In genomic region chr11:105453084-105453483, GRCm38 (mm10) we compare ENCODE assay signal across 17 mouse cellular contexts. TPM values are rescaled to one million over a fixed set of nuclear protein-coding genes. Genes with fewer than 3 reads are reported as not detected.
"Had no signal": no experiment of that assay in that cellular context is flagged by ENCODE, and none has a peak within 500 bp of the region (broad histone marks: within the 10 kb centered on the region; RNA-seq: fewer than 3 reads in every experiment).

No protein-coding gene starts in this region.

- H3K4me3 ChIP-seq: layer of hippocampus, adult 2 months; limb, embryonic 13.5 days; midbrain, embryonic 12.5 days; stomach, embryonic 15.5 days had no signal

- DNase-seq: kidney, adult 18-20 months; kidney, postnatal 36 days; lung, adult 18-20 months; right cerebral cortex, adult 18-20 months; right cerebral cortex, postnatal 4 days; thymus, postnatal 4 days had no signal

- H3K9me3 ChIP-seq: limb, embryonic 13.5 days; midbrain, embryonic 12.5 days; stomach, embryonic 15.5 days had no signal

- H3K36me3 ChIP-seq: limb, embryonic 13.5 days; midbrain, embryonic 12.5 days; stomach, embryonic 15.5 days had no signal

- H3K27ac ChIP-seq: kidney, postnatal 0 days; layer of hippocampus, adult 2 months; limb, embryonic 13.5 days; liver, embryonic 14.5 days; midbrain, embryonic 12.5 days; stomach, embryonic 15.5 days had no signal

- ATAC-seq: midbrain, embryonic 16.5 days had no signal

- H3K9ac ChIP-seq: limb, embryonic 13.5 days; liver, embryonic 14.5 days; midbrain, embryonic 12.5 days; stomach, embryonic 15.5 days had no signal

- H3K4me2 ChIP-seq: limb, embryonic 13.5 days; midbrain, embryonic 12.5 days; stomach, embryonic 15.5 days had no signal

RNA-seq across cellular contexts. Expression of gene March10, which starts 3.5 kb away (rescaled TPM):
- total RNA-seq: liver, adult 2 months; megakaryocyte-erythroid progenitor cell, adult 5-6 weeks had no signal
- polyA plus RNA-seq: limb, embryonic 13.5 days; liver, adult 2 months; liver, embryonic 14.5 days; spleen, adult 2 months; stomach, embryonic 15.5 days; thymus, postnatal 0 days had no signal
